Mouse (Mus musculus): Measurements from ENCODE around the gene Rpl6. TPM values are rescaled to one million over a fixed set of nuclear protein-coding genes. Genes with fewer than 3 reads are reported as not detected.
"Not testable (repeated sequence)": the region's sequence is repeated elsewhere in the genome, so short reads cannot be mapped to it uniquely, and the experiment has no call there.

Rpl6 gene
- total and polyA plus RNA-seq, 3 experiments = 677 to 2,249 (median 1,317) TPM

- Histone ChIP-seq H3K4me1 (ENCODE audit: insufficient read depth, low read depth, low read length) (peaks cover 41% of the 10 kb centered on the region), H3K4me3 (ENCODE audit: low read depth, low read length) (no peak overlapping the region)
- no peak for TF ChIP-seq POLR2AphosphoS5 (IDR thresholded peaks at IDR 0.05; ENCODE audit: insufficient replicate concordance, low read depth, low read length)
- no peak for TF ChIP-seq CTCF (IDR thresholded peaks at IDR 0.05; ENCODE audit: low read depth, low read length)
- no peak for TF ChIP-seq GATA2 (IDR thresholded peaks at IDR 0.05; ENCODE audit: borderline replicate concordance, low read depth, low read length)
Observed at GRCm38 (mm10) chr5:121219190-121219589, 14.9 kb downstream of the Rpl6 start.

GRCm38 (mm10) chr5:121219980-121220731 is 15.9 kb downstream of the Rpl6 start, which contains the start of gene Hectd4:
Gene Hectd4 (plus strand): TSS chr5:121220219.
- Histone ChIP-seq H3K27me3 (ENCODE audit: insufficient read depth, low read length) (no peaks in the 10 kb centered on the region), H3K9me3 (replicated peaks) (no peaks in the 10 kb centered on the region), H3K4me1 (ENCODE audit: insufficient read depth, low read depth, low read length) (peaks cover 41% of the 10 kb centered on the region), H3K36me3 (replicated peaks) (peaks cover 5% of the 10 kb centered on the region), H3K4me3 (ENCODE audit: low read depth, low read length) (peak within 1 kb of the TSS; percentile 88)
- no peak for TF ChIP-seq CTCF (IDR thresholded peaks at IDR 0.05; ENCODE audit: low read depth, low read length)
- no peak for TF ChIP-seq GATA1 (IDR thresholded peaks at IDR 0.05; ENCODE audit: borderline replicate concordance, low read length)
- no peak for TF ChIP-seq POLR2AphosphoS5 (IDR thresholded peaks at IDR 0.05; ENCODE audit: insufficient replicate concordance, low read depth, low read length)
- TF ChIP-seq GATA2 (IDR thresholded peaks at IDR 0.05; ENCODE audit: borderline replicate concordance, low read depth, low read length) = no peak
- TF ChIP-seq TAL1 (conservative IDR thresholded peaks at IDR 0.05; ENCODE audit: low read depth, low read length) = no peak
- DNase-seq (ENCODE audit: low spot score) (peak; percentile 69), ATAC-seq (ENCODE audit: extremely low read depth, insufficient number of reproducible peaks, low FRiP score, poor library complexity, severe bottlenecking) (peak; percentile 58)

More at GRCm38 (mm10) chr5:121219190-121219589, 14.9 kb downstream of the Rpl6 start:
- peaks cover 2% of the 10 kb centered on the region for H3K36me3 ChIP-seq (replicated peaks)
- ATAC-seq (ENCODE audit: extremely low read depth, insufficient number of reproducible peaks, low FRiP score, poor library complexity, severe bottlenecking) = no peak
- H3K27me3 ChIP-seq (ENCODE audit: insufficient read depth, low read length) = no peaks in the 10 kb centered on the region
- no peaks in the 10 kb centered on the region for H3K9me3 ChIP-seq (replicated peaks)
- no peak for DNase-seq (ENCODE audit: low spot score)

- DNase-seq (ENCODE audit: low spot score) = peak; percentile 35
- H3K9me3 ChIP-seq (replicated peaks) = no peaks in the 10 kb centered on the region
Observed at GRCm38 (mm10) chr5:121220732-121221301, 16.5 kb downstream of the Rpl6 start.

GRCm38 (mm10) chr5:121221328-121221850 is 17.1 kb downstream of the Rpl6 start:
- H3K4me3 ChIP-seq (ENCODE audit: low read depth, low read length) = peak overlapping the region; percentile 88
- H3K9me3 ChIP-seq (replicated peaks) = no peaks in the 10 kb centered on the region
- no peak for DNase-seq (ENCODE audit: low spot score)
- H3K36me3 ChIP-seq (replicated peaks) = peaks cover 12% of the 10 kb centered on the region
- ATAC-seq (ENCODE audit: extremely low read depth, insufficient number of reproducible peaks, low FRiP score, poor library complexity, severe bottlenecking) = no peak
- TF ChIP-seq POLR2AphosphoS5 (IDR thresholded peaks at IDR 0.05; ENCODE audit: insufficient replicate concordance, low read depth, low read length) = no peak
- no peak for TF ChIP-seq CTCF (IDR thresholded peaks at IDR 0.05; ENCODE audit: low read depth, low read length)
- TF ChIP-seq GATA2 (IDR thresholded peaks at IDR 0.05; ENCODE audit: borderline replicate concordance, low read depth, low read length) = no peak
- no peak for TF ChIP-seq GATA1 (IDR thresholded peaks at IDR 0.05; ENCODE audit: borderline replicate concordance, low read length)
- no peak for TF ChIP-seq TAL1 (conservative IDR thresholded peaks at IDR 0.05; ENCODE audit: low read depth, low read length)
- H3K27me3 ChIP-seq (ENCODE audit: insufficient read depth, low read length) = no peaks in the 10 kb centered on the region
- H3K4me1 ChIP-seq (ENCODE audit: insufficient read depth, low read depth, low read length) = peaks cover 44% of the 10 kb centered on the region

More at GRCm38 (mm10) chr5:121220732-121221301, 16.5 kb downstream of the Rpl6 start:
- H3K4me1 ChIP-seq (ENCODE audit: insufficient read depth, low read depth, low read length) = peaks cover 43% of the 10 kb centered on the region
- ATAC-seq (ENCODE audit: extremely low read depth, insufficient number of reproducible peaks, low FRiP score, poor library complexity, severe bottlenecking) = no peak
- H3K4me3 ChIP-seq (ENCODE audit: low read depth, low read length) = peak overlapping the region; percentile 88
- no peaks in the 10 kb centered on the region for H3K27me3 ChIP-seq (ENCODE audit: insufficient read depth, low read length)
- peaks cover 8% of the 10 kb centered on the region for H3K36me3 ChIP-seq (replicated peaks)
- TF ChIP-seq TAL1 (conservative IDR thresholded peaks at IDR 0.05; ENCODE audit: low read depth, low read length) (no peak), GATA2 (IDR thresholded peaks at IDR 0.05; ENCODE audit: borderline replicate concordance, low read depth, low read length) (no peak), POLR2AphosphoS5 (IDR thresholded peaks at IDR 0.05; ENCODE audit: insufficient replicate concordance, low read depth, low read length) (no peak), CTCF (IDR thresholded peaks at IDR 0.05; ENCODE audit: low read depth, low read length) (no peak), GATA1 (IDR thresholded peaks at IDR 0.05; ENCODE audit: borderline replicate concordance, low read length) (no peak)

GRCm38 (mm10) chr5:121224020-121224419 is 19.7 kb downstream of the Rpl6 start:
- DNase-seq (ENCODE audit: low spot score); ATAC-seq (ENCODE audit: extremely low read depth, insufficient number of reproducible peaks, low FRiP score, poor library complexity, severe bottlenecking); H3K9me3 ChIP-seq (replicated peaks); H3K27me3 ChIP-seq (ENCODE audit: insufficient read depth, low read length); H3K4me3 ChIP-seq (ENCODE audit: low read depth, low read length): not testable (repeated sequence)
- peaks cover 54% of the 10 kb centered on the region for H3K4me1 ChIP-seq (ENCODE audit: insufficient read depth, low read depth, low read length)
- peaks cover 29% of the 10 kb centered on the region for H3K36me3 ChIP-seq (replicated peaks)

- H3K4me3 ChIP-seq (ENCODE audit: low read depth, low read length) = no peak overlapping the region
- H3K27me3 ChIP-seq (ENCODE audit: insufficient read depth, low read length) = no peaks in the 10 kb centered on the region
- peaks cover 37% of the 10 kb centered on the region for H3K36me3 ChIP-seq (replicated peaks)
- no peak for TF ChIP-seq CTCF (IDR thresholded peaks at IDR 0.05; ENCODE audit: low read depth, low read length)
- no peak for TF ChIP-seq GATA1 (IDR thresholded peaks at IDR 0.05; ENCODE audit: borderline replicate concordance, low read length)
- H3K9me3 ChIP-seq (replicated peaks) = no peaks in the 10 kb centered on the region
- DNase-seq (ENCODE audit: low spot score) (no peak), ATAC-seq (ENCODE audit: extremely low read depth, insufficient number of reproducible peaks, low FRiP score, poor library complexity, severe bottlenecking) (no peak)
- H3K4me1 ChIP-seq (ENCODE audit: insufficient read depth, low read depth, low read length) = peaks cover 53% of the 10 kb centered on the region
Observed at GRCm38 (mm10) chr5:121224856-121225255, 20.6 kb downstream of the Rpl6 start.

All from G1E (cell line).